Mouse (Mus musculus): Measurements from ENCODE around the gene Hoxc5. TPM values are rescaled to one million over a fixed set of nuclear protein-coding genes. Genes with fewer than 3 reads are reported as not detected.
A peak's percentile ranks its signal among the peaks of the same experiment; 100 is the strongest.

The Hoxc5 gene
- polyA plus RNA-seq (2016; fragmentation: Nextera tagmentation; extraction: Ambion mirVana) = 20.2 and 37.0 TPM in 2 replicates

GRCm38 (mm10) chr15:102967312-102967510 lies at the start of gene Hoxc5:
Gene Hoxc5 (plus strand): TSS chr15:102967443.
- Histone ChIP-seq H3K4me3 (peak within 1 kb of the TSS; percentile 1; the same call in 1 of the 2 replicates), H3K27ac (no peak within 1 kb of the TSS), H3K9me3 (replicated peaks) (no peaks in the 10 kb centered on the region), H3K4me1 (0 out of 2 replicates have a peak, but pooled peaks cover 7% of the 10 kb centered on the region), H3K27me3 (peaks cover 99% of the 10 kb centered on the region), H3K4me2 (replicated peaks) (peak within 1 kb of the TSS; percentile 17; the same call in 1 of the 2 replicates), H3K9ac (no peak within 1 kb of the TSS), H3K36me3 (no peaks in the 10 kb centered on the region)
- ATAC-seq (ENCODE audit: low FRiP score) = no peak
- WGBS = 5% methylated on average over 12 of the region's 12 CpGs

- H3K27ac ChIP-seq = no peak overlapping the region
- under 1% methylated on average over 20 of the region's 20 CpGs for WGBS
- no peak overlapping the region for H3K9ac ChIP-seq
- peaks cover 96% of the 10 kb centered on the region for H3K27me3 ChIP-seq
- H3K9me3 ChIP-seq (replicated peaks) = no peaks in the 10 kb centered on the region
- no peak overlapping the region for H3K4me2 ChIP-seq (replicated peaks)
- no peak overlapping the region for H3K4me3 ChIP-seq
- no peak for ATAC-seq (ENCODE audit: low FRiP score)
- H3K4me1 ChIP-seq = peaks cover 12% of the 10 kb centered on the region
- H3K36me3 ChIP-seq = no peaks in the 10 kb centered on the region
Observed at GRCm38 (mm10) chr15:102917972-102918572, 49.2 kb upstream of the Hoxc5 start.

- Histone ChIP-seq H3K9me3 (replicated peaks) (no peaks in the 10 kb centered on the region), H3K36me3 (no peaks in the 10 kb centered on the region), H3K4me1 (peaks cover 12% of the 10 kb centered on the region), H3K27me3 (peaks cover 96% of the 10 kb centered on the region), H3K4me2 (replicated peaks) (no peak overlapping the region), H3K4me3 (no peak overlapping the region), H3K27ac (no peak overlapping the region), H3K9ac (no peak overlapping the region)
- 3% methylated on average over 7 of the region's 7 CpGs for WGBS
- ATAC-seq (ENCODE audit: low FRiP score) = no peak
Observed at GRCm38 (mm10) chr15:102918611-102919265, 48.5 kb upstream of the Hoxc5 start.

DNA sequence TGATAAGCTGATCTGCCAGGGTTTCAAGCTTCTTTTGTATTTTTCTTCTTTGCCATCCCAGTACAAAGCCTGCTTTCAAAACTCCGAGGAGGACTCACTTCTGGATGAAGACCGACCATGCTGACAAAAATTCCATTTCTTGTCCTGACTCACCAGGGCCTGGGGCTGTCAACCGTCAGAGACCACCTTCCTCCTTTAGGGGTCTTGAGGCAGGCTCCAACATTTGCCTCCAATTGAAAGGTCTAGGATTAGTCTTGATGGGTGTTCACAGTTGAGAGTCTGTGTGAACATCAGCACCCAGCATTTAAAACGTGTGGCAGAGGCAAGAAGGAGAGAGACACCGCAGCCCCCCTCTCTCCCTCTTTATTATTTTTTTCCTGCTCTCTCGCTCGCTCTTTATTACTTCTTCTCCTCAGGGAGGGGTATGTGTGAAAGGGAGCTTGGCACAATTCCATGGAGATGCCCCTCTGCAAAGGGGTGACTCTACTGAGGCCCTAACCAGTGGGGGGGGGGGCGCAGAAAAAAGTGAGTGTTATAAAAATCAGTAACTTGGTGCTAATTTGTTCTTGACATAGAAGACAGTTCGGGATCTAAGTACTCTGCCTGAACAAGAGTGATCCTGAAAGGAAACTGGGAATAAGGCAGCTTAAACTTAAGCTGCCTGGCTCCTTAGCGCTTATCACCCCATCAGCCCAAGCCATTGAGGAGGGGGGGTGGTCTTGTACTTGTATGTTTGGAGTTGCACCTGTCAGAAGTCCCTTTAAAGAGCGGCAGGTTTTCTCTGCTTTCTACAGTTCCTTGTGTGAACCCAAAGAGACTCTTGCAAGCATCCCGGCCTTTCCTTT lies 47.7 kb upstream of the Hoxc5 start:
- ATAC-seq (ENCODE audit: low FRiP score) = no peak
- Histone ChIP-seq H3K4me2 (replicated peaks) (no peak overlapping the region), H3K27me3 (peaks cover 99% of the 10 kb centered on the region), H3K27ac (no peak overlapping the region), H3K4me3 (no peak overlapping the region), H3K36me3 (no peaks in the 10 kb centered on the region), H3K9me3 (replicated peaks) (no peaks in the 10 kb centered on the region), H3K4me1 (peaks cover 12% of the 10 kb centered on the region), H3K9ac (no peak overlapping the region)
- WGBS = 2% methylated on average over 12 of the region's 12 CpGs

GRCm38 (mm10) chr15:102920619-102921018 lies 46.6 kb upstream of the Hoxc5 start:
- Histone ChIP-seq H3K9ac (no peak overlapping the region), H3K27me3 (peaks cover 98% of the 10 kb centered on the region), H3K9me3 (replicated peaks) (no peaks in the 10 kb centered on the region), H3K4me3 (peak overlapping the region; percentile 16), H3K36me3 (no peaks in the 10 kb centered on the region), H3K4me1 (peaks cover 12% of the 10 kb centered on the region), H3K4me2 (replicated peaks) (peak overlapping the region; percentile 37), H3K27ac (no peak overlapping the region)
- WGBS = 1% methylated on average over 19 of the region's 20 CpGs
- peak; percentile 90 for ATAC-seq (ENCODE audit: low FRiP score)

DNA sequence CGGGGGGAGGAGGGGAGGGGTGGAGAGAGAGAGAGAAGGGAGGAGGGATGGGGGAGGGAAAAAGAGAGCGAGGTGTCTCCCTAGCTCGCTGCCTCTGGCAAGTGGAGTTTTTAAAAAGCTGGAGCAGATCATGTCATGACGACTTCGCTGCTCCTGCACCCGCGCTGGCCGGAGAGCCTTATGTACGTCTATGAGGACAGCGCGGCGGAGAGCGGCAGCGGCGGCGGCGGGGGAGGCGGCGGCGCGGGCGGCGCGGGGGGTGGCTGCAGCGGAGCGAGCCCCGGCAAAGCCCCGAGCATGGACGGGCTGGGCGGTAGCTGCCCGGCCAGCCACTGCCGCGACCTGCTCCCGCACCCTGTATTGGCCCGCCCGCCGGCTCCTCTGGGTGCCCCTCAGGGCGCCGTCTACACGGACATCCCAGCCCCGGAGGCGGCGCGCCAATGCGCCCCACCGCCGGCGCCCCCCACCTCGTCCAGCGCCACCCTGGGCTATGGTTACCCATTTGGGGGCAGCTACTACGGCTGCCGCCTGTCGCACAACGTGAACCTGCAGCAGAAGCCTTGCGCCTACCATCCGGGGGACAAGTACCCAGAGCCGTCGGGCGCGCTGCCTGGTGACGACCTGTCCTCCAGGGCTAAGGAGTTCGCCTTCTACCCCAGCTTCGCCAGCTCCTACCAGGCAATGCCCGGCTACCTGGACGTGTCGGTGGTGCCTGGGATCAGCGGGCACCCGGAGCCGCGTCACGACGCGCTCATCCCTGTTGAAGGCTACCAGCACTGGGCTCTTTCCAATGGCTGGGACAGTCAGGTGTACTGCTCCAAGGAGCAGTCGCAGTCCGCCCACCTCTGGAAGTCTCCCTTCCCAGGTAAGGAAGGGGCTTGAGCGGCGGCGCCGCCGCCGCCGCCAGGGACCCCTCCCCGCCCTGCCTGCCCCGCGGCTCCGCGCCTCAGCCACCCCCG lies 45.9 kb upstream of the Hoxc5 start, which contains the start of gene Hoxc13:
Gene Hoxc13, plus strand, starts transcription at position 51 of the 959 bp plus-strand sequence.
- Histone ChIP-seq H3K4me2 (replicated peaks) (peak within 1 kb of the TSS; percentile 37), H3K27me3 (peaks cover 98% of the 10 kb centered on the region), H3K36me3 (no peaks in the 10 kb centered on the region), H3K9ac (no peak within 1 kb of the TSS), H3K4me3 (peak within 1 kb of the TSS; percentile 16), H3K4me1 (peaks cover 12% of the 10 kb centered on the region), H3K9me3 (replicated peaks) (no peaks in the 10 kb centered on the region), H3K27ac (no peak within 1 kb of the TSS)
- peak; percentile 61 for ATAC-seq (ENCODE audit: low FRiP score)
- 2% methylated on average over 73 of the region's 88 CpGs for WGBS

GRCm38 (mm10) chr15:102922012-102922362 lies 45.3 kb upstream of the Hoxc5 start:
- Histone ChIP-seq H3K27me3 (peaks cover 98% of the 10 kb centered on the region), H3K4me3 (no peak overlapping the region; the same call in 1 of the 2 replicates), H3K9me3 (replicated peaks) (no peaks in the 10 kb centered on the region), H3K27ac (no peak overlapping the region), H3K4me2 (replicated peaks) (no peak overlapping the region), H3K36me3 (no peaks in the 10 kb centered on the region), H3K4me1 (peaks cover 12% of the 10 kb centered on the region), H3K9ac (no peak overlapping the region)
- 0% methylated on average over 24 of the region's 24 CpGs for WGBS
- ATAC-seq (ENCODE audit: low FRiP score) = no peak

- peaks cover 98% of the 10 kb centered on the region for H3K27me3 ChIP-seq
Observed at GRCm38 (mm10) chr15:102922636-102923500, 44.4 kb upstream of the Hoxc5 start.

GRCm38 (mm10) chr15:102927032-102927645 lies 40.1 kb upstream of the Hoxc5 start:
- H3K9ac ChIP-seq = no peak overlapping the region
- no peak overlapping the region for H3K4me3 ChIP-seq
- H3K4me2 ChIP-seq (replicated peaks) = no peak overlapping the region
- ATAC-seq (ENCODE audit: low FRiP score) = no peak
- peaks cover 98% of the 10 kb centered on the region for H3K27me3 ChIP-seq
- no peak overlapping the region for H3K27ac ChIP-seq
- H3K36me3 ChIP-seq = no peaks in the 10 kb centered on the region
- H3K9me3 ChIP-seq (replicated peaks) = no peaks in the 10 kb centered on the region
- no peaks in the 10 kb centered on the region for H3K4me1 ChIP-seq
- WGBS = under 1% methylated on average over 40 of the region's 40 CpGs

More at GRCm38 (mm10) chr15:102922636-102923500, 44.4 kb upstream of the Hoxc5 start:
- no peak overlapping the region for H3K27ac ChIP-seq
- H3K4me2 ChIP-seq (replicated peaks) = no peak overlapping the region
- 6% methylated on average over 6 of the region's 6 CpGs for WGBS
- no peak overlapping the region for H3K4me3 ChIP-seq
- no peaks in the 10 kb centered on the region for H3K9me3 ChIP-seq (replicated peaks)
- H3K9ac ChIP-seq = no peak overlapping the region
- no peak for ATAC-seq (ENCODE audit: low FRiP score)
- H3K36me3 ChIP-seq = no peaks in the 10 kb centered on the region
- H3K4me1 ChIP-seq = peaks cover 12% of the 10 kb centered on the region

GRCm38 (mm10) chr15:102931706-102932358 lies 35.4 kb upstream of the Hoxc5 start:
- no peaks in the 10 kb centered on the region for H3K9me3 ChIP-seq (replicated peaks)

More at GRCm38 (mm10) chr15:102931706-102932358, 35.4 kb upstream of the Hoxc5 start:
- Histone ChIP-seq H3K4me2 (replicated peaks) (no peak overlapping the region), H3K4me1 (no peaks in the 10 kb centered on the region), H3K9ac (no peak overlapping the region), H3K27ac (no peak overlapping the region), H3K27me3 (peaks cover 99% of the 10 kb centered on the region), H3K36me3 (no peaks in the 10 kb centered on the region), H3K4me3 (no peak overlapping the region)
- no peak for ATAC-seq (ENCODE audit: low FRiP score)
- under 1% methylated on average over 23 of the region's 23 CpGs for WGBS
